Mouse (Mus musculus): Measurements from ENCODE around the gene Ralgds. TPM values are rescaled to one million over a fixed set of nuclear protein-coding genes. Genes with fewer than 3 reads are reported as not detected.
"Not testable (repeated sequence)": the region's sequence is repeated elsewhere in the genome, so short reads cannot be mapped to it uniquely, and the experiment has no call there.

The Ralgds gene
- 100 to 1,000 TPM; 155 to 158 TPM for total RNA-seq (2021)
- long read RNA-seq, transcript Ralgds-201 (18 exons, 3,590 nt) = minor isoform, 8 of 107 reads
- long read RNA-seq, transcript Ralgds-202 (18 exons, 3,102 nt) = minor isoform, 15 of 107 reads
- long read RNA-seq, transcript Ralgds-203 (18 exons, 3,683 nt) = major isoform, 16 of 107 reads
- long read RNA-seq, partial matches to known transcripts = 6 of 107 reads
- long read RNA-seq, other reads (novel, unspliced or antisense) = 62 of 107 reads

DNA sequence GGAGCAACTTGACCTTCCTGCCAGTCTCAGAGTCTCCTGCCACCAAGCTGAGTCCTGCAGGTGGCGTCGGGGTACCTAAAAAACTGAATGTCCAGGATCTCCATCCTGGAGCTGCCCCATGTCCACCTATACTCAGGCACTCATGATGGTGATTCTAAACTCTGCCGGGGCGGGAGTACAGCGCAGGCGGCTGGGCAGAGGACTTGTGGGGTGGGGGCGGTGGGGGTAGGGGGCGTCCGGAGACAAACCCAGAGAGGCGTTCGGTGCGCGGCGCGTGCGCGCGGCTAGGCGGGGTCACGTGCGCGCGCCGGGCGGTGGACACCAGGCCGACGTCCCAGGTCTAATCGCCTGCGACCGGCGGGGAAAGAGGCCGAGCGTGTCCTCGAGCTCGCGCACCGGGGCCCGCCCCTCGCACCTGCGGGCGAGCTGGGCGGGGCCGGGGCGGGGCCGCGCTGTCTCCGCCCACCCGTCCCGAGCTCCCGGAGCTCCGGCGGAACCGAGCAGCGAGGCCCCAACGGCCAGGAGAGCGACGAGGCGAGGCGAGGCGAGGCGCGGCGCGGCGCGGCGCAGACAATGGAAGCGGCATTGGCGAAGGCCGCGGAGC lies at the start of gene Ralgds:
Ralgds (plus strand) TSS at position 328 of the 604 bp plus-strand sequence.
- DNase-seq (ENCODE audit: low spot score in 2 of 2) = peak; percentile 50 to 62

DNA sequence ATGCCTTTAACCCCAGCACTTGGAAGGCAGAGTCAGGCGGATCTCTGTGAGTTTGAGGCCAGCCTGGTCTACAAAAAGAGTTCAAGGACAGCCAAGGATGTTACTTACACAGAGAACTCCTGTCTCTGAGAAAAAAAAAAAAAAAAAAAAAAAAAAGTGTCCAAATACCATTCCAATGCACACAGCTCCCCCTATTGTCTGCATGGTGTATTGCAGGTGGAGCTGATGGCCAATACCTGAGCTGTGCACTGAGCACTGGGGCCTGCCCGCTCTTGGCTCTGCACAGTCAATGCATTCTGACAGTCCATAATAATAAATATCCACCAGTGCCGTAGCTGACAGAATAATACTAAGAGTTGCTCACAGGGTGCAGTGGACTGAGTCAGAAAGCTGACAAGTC lies 49.0 kb upstream of the Ralgds start:
- DNase-seq (ENCODE audit: low spot score in 2 of 2) = peak; percentile 75 to 77

DNA sequence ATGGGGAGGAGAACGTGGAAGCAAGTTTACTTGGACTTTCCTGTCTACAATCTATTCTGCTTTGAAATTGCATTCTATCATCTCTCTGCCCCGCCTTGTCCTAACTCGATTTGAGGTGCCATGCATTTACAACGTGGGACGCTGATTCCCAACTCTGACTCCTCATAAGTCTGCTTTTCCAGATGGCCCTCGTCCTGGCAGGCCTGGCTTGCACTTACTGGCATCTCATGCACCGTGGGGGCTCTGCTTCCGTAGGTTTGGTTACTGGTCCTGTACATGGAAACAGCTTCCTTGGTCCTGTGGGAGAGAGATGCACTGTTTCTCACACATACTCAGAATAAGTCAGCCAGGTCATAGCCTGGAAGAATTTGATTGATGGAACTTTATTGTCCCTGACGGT lies 48.0 kb upstream of the Ralgds start:
- no peak for DNase-seq (ENCODE audit: low spot score in 2 of 2)

DNA sequence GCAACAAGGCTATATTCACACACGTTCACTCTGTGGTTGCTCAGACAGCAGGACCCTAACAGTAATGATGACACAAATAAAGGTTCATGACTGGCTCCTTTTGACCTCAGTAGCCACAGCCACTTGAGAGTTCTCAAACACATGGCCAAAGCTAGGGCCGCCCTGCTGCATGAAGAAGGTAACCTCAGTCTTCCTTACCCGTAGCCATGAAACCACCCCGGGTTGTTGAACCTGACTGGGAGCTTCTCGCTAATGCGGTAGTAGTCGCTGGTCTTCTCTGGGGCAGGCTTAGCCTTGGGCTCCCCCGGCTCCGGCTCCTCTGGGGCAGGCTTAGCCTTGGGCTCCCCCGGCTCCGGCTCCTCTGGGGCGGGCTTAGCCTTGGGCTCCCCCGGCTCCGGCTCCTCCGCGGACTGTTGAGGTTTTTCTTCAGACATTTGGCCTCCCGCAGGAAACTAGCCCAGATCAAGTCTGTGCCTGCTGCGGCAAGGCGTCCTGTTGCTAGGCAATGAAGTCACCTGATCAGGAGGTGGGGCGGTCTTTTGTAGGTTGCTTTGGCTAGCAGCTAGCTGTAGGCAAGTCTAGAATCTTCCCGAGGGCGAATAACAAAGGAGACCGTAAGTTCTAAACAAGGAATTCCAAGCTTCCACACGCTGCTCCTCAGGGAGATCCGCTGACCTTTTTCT lies 46.9 kb upstream of the Ralgds start, which contains the start of gene 1700007K13Rik:
1700007K13Rik (minus strand) TSS at position 497 of the 683 bp plus-strand sequence.
- DNase-seq (ENCODE audit: low spot score in 2 of 2) = peak; percentile 56 to 64

DNA sequence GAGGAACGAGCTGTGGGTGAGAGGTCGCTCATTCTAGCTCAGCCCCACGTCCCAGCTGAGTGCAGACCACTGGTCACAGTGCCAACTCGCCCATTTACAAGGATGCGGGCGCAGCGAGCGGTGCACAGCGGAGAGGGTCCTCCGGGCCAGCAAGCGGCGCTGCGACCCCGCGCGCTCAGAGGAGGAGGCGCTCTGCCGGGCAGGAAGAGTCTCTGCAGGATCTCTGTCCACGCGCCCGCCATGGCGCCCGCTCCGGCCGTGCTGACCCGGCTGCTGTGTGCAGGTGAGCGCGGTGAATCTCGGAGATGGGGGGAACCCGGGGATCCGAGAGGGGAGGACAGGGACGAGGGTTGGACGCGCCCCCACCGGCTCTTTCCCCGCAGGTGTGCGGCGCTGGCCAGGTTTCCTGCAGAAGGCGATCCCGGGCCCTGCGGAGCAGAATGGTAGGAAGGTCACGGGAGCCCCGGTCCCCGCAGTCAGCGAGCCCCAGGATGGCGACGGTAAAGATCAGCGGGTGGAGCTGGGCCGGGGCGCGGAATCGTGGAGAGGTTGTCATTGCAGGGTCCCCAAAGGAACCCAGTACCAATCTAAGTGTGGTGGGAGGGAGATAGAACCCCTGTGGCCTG lies 45.0 kb upstream of the Ralgds start, which contains the start of gene Mrps2:
Mrps2 (plus strand) TSS at position 207 of the 626 bp plus-strand sequence.
- peak; percentile 83 to 91 for DNase-seq (ENCODE audit: low spot score in 2 of 2)

DNA sequence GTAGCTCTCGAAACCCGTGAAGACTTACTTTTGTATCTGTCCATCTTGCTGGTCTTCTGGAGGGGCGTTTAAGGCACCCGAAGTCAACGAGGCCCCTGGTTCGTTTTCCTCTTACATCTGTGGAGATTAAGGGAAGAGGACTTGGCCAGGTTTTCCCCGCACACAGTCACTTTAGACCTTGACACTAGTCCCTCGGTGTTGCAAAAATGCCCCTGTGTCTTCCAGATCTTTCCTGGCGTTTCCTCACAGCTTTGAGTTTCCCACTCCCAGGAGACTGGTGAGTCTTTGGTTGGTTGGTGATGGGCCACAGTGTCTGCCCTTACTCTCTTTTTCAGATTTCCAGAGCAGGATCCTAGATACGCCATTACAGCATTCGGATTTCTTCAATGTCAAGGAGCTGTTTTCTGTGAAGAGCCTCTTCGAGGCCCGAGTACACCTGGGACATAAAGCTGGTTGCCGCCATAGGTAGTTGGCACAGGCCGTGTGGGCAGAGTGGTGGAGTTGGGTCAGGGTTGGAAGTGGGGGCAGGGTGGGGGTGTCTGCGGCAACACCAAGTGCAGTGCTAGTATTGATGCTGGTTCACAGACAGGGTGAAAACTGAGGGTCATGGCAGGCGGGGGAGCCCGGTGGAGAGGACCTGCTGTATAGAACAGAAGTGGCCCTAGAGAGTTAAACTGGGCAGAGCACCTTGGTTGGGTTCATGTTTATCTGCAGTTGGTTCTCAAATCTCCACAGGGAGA lies 44.3 kb upstream of the Ralgds start:
- DNase-seq (ENCODE audit: low spot score in 2 of 2) = no peak

DNA sequence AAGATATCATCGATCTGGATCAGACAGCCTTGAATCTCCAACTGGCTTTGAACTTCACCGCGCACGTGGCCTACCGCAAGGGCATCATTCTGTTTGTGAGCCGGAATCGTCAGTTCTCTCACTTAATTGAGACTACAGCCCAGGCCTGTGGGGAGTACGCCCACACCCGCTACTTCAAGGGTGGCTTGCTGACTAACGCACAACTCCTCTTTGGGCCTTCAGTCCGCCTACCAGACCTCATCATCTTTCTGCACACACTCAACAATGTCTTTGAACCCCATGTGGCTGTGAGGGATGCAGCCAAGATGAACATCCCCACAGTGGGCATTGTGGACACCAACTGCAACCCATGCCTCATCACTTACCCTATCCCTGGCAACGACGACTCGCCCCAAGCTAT lies 43.5 kb upstream of the Ralgds start:
- no peak for DNase-seq (ENCODE audit: low spot score in 2 of 2)

DNA sequence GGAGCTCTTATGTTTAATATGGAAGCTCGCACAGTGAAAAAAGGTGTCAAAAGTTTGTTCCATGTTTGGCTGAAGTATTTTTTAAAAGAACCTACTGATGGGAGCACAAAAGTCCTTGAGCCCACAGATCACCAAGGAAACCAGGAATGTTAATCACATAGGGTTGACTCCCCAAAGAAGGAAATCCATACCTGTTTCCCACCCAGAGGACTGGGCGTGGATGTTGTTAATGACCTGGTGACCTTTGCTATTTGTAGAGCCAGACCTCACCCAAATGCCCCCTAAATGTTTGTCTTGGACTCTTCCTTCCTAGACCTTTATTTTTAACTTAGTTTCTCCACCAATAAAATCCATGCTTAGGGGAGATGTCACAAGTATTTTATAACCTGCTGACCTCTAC lies 42.3 kb upstream of the Ralgds start:
- no peak for DNase-seq (ENCODE audit: low spot score in 2 of 2)

DNA sequence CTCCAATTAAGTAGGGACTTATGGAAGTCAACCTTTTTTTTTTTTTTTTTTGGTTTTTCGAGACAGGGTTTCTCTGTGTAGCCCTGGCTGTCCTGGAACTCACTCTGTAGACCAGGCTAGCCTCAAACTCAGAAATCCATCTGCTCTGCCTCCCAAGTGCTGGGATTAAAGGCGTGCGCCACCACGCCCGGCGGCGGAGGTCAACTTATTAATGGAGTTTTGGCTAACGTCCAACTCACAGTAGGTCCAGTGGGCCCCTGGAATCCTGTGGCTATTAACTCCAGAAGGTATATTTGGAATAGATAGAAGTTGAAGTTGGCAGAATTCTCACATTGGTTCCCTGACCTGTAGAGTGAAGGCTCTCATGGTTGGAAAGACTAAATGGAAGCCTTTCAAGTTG lies 40.9 kb upstream of the Ralgds start:
- DNase-seq (ENCODE audit: low spot score in 2 of 2) = not testable (repeated sequence)

DNA sequence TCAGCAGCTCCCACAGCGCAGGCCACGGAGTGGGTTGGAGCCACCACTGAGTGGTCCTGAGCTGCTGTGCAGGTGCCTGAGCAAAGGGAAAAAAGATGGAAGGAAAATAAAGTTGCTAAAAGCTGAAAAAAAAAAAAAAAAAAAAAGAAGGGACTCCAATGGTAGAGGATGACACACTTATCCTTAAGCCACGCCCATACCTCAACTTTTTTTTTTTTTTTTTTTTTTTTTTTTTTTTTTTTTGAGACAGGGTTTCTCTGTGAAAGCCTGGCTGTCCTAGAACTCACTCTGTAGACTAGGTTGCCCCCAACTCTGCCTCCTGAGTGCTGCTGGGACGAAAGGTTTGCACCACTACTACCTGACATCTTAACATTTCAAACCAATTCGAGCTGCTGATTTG lies 34.9 kb upstream of the Ralgds start:
- not testable (repeated sequence) for DNase-seq (ENCODE audit: low spot score in 2 of 2)

DNA sequence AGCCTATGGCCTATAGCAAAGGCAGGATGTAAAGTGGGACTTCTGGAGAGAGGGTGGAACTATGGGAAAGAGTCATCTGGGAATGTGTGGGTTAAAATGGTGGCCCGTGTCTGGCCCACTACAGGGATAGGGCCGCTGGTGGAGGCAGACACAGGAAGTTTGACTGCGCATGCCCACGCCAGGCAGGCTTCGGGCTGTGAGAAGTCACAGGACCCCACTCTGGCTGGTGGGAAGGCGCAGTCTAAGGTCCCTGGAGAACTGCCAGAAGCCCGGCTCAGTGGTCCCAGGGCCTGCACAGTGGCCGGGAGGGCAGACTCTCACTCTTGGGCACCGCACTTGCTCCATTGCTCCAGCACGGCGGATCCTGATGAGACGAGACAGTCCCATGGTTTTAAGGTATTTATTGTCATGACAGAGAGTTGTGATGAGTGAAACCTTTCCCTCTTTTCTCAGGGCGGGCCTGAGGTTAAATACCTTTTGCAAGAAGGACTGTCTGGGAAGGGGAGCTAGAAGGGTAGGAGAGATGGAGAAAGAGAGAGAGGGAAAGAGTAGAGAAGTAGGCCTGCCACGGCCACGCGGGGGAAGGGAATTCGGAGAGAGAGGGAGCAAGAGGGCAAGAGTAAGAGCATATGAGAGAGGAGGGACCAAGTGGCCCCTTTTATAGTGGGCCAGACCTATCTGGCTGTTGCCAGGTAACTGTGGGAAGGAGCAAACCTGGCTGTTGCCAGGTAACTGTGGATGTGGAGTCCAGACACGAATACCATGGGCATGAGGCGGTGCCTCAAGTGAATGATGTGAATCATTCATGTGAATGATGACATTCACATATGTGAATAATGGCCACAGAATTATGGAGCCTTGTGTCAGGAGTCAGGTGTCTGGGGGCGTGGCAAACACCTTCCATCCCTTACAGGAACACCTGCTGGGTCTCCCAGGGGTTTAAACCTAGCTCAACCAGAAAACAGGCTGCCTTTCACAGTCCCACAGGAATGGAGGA lies 33.4 kb upstream of the Ralgds start:
- no peak for DNase-seq (ENCODE audit: low spot score in 2 of 2)

DNA sequence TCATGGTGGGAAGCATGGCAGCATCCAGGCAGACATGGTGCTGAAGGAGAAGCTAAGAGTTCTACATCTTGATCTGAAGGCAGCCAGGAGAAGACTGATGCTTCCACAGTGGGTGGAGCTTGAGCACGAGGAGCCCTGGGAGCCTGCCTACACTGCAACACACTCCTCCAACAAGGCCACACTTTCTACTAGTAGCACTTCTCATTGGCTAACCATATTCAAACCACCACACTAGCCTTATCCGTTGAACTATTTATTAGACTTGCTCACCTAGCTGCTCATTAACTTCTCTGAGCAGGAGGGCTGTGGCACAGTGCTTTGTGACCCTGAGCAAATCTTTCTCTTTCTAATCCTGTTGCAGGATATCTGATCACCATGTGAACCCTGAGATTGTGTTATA lies 29.1 kb upstream of the Ralgds start:
- no peak for DNase-seq (ENCODE audit: low spot score in 2 of 2)

DNA sequence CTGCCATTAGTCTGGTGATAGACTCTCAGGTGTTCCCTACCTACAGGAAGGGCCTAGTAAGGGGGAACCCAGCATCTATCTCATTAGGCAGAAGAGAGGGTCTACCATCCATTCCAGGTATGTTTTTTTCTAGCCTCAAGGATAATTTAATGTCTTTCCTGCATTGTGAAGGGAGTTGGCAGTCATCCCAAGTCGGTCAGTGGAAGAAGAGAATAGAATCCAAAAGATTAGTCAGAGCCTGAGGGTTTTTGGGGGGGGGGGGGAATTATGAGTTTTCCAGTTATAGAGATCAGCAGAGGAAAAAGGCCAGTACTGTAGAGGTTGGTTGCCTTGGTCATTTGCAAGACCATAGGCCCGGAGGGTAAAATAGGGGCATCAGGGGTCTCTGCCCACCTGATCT lies 18.4 kb upstream of the Ralgds start:
- DNase-seq (ENCODE audit: low spot score in 2 of 2) = no peak

DNA sequence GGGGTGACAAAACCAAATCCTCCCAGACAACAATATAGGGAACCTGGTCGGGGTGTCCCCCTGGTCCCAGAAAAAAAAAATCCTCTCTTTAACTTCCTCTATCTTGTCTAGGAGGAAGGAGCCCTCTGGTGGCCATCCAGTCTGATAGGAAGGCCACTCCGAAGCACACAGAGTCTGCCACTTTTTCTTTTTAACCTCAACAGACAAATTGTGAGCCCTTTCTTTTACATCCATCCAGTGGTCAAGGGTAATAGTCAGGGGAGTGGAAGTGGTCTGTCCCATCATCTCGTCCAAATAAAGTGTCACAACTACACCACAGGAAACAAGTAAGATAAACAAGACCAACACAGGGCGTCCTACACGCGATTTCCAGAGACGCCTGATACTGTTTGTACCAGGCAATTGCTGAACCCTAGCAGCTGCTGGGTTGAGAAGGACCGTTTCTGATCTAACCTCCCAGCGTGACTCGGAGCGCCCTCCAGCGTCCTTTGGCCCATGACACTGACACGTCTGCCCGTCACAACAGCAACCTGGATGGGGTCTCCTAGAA lies 17.6 kb upstream of the Ralgds start:
- DNase-seq (ENCODE audit: low spot score in 2 of 2) = peak in 1 of 2 experiments; percentile 50

DNA sequence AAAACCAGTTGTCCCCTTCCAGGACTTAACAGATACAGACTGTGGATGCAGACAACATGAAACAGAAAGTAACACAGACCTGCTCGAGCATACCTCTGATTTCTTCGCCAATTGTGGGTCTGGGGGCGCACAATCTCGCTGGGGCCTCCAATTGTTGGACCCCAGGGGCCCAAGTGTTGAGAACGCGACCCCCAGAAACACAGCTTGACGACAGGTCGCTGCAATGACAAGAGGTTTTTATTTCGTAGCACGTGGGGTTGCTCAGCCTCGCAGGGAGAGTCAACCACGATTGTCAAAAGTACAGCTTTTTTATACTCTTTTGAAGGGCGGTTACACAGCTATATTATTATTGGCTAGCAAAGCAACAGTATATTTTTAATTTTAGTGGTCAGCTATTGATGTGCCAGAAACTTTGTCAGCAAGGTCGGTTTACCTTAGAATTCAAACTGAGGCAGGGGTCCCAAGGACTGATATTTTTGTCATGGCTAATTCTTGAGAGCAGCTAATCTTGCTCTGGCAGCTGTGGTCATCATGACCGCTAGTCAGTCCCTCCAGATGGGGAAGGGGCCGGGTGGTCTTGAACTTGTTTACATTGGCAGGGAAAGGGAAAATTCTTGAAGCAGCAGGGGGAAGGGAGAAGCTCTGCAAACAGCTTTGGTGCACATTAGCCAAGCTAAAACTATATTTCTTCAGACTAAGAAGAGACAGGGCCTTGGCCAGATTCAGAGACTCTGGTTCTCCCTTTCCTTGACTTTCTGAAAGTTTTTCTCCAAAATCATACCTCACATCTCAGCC lies 16.9 kb upstream of the Ralgds start:
- DNase-seq (ENCODE audit: low spot score in 2 of 2) = peak in 1 of 2 experiments; percentile 8

DNA sequence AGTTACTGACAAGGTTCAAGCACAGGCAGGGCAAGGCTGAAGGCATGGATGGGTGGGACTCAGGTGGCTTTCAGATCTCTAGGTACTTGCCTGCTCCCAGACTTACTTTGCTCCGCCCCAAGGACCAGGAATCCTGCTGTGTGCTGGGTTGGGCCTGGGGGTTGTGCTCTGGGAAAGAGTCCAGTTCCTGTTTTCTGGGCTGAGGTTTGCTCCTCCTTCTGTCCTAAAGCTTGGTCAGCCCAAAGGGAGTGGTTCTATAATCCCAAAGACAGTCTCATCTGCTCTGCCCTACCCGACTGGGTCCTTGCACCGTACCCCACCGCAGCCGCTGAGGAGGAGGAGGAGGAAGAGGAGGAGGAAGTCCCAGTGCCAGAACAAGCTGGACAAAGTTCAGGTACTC lies 16.3 kb upstream of the Ralgds start, which contains the start of gene Gbgt1:
Gbgt1 (plus strand) TSS at position 221 of the 400 bp plus-strand sequence.
- DNase-seq (ENCODE audit: low spot score in 2 of 2) = peak in 1 of 2 experiments; percentile 5

DNA sequence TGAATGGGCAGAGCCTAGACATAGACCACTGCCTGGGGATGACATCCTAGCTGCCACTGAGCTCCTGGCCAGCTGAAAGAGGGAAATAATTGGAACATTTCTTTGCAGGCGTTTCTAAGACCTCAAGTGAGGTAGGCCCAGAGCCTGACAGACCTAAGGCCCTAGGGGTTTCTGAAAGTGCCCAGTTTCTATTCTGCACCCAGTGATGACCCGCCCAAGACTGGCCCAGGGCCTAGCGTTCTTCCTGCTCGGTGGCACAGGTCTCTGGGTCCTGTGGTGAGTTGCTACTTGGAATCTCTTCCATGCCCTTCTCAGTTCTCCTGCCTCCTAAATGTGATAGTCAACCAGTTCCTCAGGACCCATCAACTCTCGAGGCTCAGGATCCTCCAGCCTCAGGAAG lies 15.4 kb upstream of the Ralgds start:
- peak in 1 of 2 experiments; percentile 4 for DNase-seq (ENCODE audit: low spot score in 2 of 2)

DNA sequence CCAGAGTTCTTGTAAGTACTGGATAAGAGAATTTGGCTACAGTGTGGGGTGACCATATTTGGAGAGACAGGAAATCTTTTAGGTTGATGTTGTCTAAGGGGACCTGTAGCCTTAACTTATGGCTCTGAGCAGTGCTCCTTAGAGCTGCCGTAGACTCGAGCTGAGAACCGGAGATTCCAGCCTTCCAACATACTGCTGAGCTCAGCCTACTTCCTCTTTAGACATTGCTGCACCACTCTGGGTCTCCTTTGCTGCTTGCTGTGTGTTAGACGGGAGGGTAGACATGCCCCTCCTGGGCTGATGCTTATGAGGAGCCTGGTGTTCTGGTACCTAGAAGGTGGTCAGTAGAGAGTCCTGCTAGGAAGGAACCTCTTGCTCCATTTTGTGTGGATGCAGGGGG lies 14.5 kb upstream of the Ralgds start:
- DNase-seq (ENCODE audit: low spot score in 2 of 2) = peak in 1 of 2 experiments; percentile 7

DNA sequence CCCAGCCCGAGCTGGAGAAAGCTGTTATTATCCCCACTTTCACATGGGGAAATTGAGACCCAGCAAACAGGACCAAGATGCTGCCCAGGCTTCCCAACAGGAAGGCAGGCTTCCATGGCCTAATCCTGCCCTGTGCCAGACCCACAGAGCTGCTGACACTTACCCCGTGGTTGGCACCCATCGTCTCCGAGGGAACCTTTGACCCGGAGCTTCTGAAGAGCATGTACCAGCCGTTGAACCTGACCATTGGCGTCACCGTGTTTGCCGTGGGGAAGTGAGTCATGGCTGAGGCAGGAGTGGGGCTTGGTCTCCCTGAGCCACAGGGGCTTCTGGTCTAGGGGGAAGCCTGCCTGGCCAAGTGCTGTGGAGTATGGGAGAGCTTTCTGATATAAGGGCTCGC lies 9.9 kb upstream of the Ralgds start:
- DNase-seq (ENCODE audit: low spot score in 2 of 2) = no peak

Data from layer of hippocampus, postnatal 10 days (tissue).